Mouse (Mus musculus): ENCODE results near the gene Tmpo. TPM values are rescaled to one million over a fixed set of nuclear protein-coding genes. Genes with fewer than 3 reads are reported as not detected.

The Tmpo gene
- polyA plus RNA-seq (2012), result 272 and 385 TPM in 2 replicates

DNA sequence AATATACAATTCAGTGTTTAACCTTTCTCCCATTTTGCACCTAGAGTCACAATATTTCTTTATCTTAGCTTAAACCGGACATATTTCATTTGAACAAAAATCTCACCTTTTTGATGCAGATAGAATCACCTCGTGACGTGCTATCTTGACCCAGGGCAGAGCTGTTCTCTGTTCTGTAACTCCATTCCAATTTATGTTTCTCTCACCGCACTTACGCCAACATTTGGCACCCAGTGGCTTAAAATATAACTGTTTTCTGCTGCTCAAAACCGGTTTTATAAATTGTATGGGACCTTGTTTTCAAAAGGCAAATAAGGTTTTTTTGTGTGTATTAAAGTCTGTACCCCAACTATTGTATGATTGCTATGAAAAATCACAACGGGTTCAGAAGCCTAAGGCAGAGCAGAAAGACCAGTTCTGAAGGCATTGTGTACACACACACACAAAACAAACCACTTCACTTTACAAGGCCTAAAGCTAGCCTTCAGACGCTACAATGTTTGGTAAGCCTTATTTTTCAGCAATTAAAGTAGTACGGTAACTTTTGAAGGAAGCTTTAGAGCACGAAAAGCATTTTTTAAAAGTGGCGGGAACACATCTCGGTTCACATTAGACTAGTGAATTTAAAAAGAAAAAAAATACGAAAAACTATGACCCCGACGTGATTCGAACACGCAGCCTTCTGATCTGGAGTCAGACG is at the start of gene Tmpo:
Gene Tmpo, minus strand, starts transcription at position 555 of the 700 bp plus-strand sequence.
- TF ChIP-seq GATA1 (IDR thresholded peaks at IDR 0.05; ENCODE audit: low read length), result no peak

DNA sequence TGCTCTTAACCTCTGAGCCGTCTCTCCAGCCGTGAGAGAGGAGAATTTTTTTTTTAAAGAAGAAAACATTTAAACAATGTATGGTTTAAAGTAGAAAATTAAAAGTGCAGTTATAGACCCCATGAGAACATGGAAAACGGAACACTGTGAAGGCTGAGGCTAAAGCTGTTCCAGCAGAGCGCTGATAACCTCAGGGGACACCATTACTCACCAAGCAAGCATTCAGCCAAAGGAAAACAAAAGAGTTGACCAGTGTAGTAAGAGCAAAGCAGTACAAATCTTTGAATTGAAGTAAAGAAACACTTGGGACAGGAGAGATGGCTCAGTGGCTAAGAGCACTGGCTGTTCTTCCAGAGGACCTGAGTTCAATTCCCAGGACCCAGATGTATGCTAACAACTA is 49.3 kb upstream of the Tmpo start:
- no peak for TF ChIP-seq GATA1 (IDR thresholded peaks at IDR 0.05; ENCODE audit: low read length)

DNA sequence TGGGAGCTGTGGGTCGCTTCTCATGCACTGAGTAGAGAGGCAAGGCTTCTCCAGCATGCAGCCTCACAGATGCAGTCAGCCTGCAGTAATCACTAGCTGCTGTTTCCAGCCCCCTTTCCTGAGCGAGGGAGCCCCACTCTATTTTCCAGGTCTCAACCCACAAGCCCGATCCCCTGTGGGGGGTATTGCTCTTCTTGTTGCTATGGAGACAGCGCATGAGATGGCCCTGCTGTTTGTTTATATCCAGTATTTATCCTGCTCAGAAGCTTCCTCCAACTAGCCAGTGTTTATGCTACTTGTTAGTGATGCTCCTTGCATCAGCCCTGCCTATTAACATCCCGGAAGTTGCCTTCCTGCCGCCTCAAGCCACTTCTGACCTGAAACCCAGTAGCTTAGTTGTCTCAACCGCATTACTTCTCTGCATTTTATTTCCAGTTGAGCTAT is 48.4 kb upstream of the Tmpo start:
- no peak for TF ChIP-seq GATA1 (IDR thresholded peaks at IDR 0.05; ENCODE audit: low read length)

DNA sequence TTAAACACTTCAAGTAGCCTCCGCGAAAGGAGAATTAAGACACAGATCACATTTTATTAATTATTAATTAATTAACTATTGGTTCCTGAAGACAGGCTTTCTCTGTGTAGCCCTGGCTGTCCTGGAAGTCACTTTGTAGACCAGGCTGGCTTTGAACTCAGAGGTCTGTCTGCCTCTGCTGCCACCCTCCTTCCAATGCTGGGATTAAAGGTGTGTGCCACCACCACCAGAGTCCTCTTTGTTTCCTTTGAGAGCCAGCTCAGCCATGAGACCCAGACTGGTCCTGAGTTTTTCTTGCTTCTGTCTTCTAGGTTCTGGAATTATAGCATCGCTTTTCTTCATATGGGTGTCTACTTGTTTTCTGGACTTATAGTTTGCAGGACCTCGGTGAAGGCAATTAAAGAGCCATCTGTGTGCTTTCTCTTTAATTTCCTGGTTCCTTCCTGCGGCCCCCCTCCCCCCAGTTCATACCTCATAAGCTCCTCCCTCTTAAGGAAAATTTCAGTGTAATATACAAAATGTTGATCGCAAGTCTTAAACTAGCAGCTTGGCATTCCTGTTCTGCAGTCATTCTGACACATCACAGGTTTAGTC is 47.9 kb upstream of the Tmpo start:
- no peak for TF ChIP-seq GATA1 (IDR thresholded peaks at IDR 0.05; ENCODE audit: low read length)

DNA sequence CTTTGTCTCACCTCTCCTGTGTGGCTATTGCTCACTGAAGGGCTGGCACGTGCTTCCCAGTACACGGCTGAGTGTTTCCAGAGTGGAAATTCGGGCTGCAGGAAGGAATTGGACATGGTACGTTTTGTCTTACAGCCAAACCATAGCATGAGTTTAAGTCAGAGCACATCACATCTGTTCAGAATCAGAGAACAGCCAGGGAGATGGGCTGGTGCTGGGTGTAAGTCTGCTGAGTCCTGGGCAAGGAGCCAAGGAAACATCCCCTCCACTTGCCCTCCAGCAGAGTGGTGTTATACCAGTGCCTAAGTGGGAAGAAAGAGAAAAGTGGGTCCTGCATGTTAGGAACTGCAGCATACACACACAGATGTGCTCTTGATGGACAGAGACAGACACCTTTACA is 45.9 kb upstream of the Tmpo start:
- no peak for TF ChIP-seq GATA1 (IDR thresholded peaks at IDR 0.05; ENCODE audit: low read length)

DNA sequence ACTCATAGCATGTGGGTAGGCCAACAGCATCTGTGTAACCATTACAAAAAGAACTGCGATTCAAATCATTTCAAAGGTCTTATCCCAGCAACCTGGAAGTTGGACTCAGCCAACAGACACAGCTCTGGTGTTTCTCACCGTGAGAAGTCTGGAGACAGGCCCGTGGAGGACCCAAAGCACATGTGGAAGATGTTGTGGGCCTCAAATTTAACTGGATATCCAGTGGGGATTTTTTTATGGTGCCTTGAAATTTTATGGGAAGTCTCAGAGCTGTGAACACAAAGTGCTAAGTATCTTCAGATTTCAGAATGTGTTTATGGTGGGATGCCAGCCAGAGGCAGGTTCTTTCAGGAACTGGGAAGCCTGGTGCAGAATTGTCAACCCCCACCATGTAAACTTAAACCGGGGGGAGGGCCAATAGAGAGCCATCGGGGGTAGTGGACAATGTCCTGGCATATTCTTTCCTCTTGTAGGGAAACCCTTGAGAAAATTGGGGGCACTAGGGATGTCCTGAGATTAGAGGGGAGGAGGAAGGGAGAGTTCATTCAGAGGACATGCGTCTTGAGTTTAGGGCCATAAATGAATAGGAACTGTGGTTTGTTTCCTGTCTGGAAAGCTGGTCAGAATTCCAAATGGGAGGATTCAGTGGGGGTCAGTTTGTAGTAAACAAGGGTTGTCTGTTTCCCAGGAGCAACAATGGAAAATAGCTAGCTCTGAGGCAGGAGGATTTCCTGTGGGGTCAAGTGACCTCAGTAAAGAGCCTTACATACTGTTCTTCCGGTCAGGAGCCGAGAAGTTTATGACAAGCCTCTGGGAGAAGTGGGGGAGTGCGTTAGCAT is 41.5 kb upstream of the Tmpo start:
- TF ChIP-seq GATA1 (IDR thresholded peaks at IDR 0.05; ENCODE audit: low read length), result no peak

DNA sequence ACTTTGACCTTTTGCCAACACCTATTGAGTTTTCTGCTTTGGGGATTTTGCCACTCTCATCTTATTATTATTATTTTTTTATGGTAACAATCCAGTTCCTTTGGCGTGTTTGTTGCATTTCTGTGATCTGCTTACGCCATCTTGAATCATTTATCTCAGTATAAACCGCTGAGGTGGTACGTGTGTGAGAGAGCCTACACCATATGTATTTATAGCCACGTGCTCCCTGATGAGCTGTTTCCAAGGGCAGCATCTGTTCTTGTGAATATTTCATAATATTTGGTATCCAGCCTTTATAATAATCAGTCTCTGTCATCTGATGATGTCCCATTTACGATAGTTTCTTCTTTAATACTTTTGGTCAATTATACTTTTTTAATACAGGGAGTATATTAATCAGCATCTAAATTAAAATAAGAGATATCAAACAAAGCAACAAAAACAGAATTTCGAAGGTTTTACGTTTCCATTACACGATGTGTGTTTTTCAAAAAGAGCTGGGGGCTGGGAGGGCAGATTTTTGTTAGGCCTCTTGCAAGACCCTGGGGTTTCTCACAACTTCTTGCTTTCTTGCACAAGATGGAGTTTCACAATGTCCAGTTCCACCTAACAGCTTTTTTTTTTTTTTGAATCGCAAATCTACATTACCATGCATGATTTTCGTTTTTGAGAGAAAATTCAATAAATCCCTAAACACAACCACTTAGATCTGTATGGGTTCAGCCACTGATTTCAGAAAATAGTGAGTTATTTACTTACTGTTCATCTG is 28.0 kb upstream of the Tmpo start:
- no peak for TF ChIP-seq GATA1 (IDR thresholded peaks at IDR 0.05; ENCODE audit: low read length)

DNA sequence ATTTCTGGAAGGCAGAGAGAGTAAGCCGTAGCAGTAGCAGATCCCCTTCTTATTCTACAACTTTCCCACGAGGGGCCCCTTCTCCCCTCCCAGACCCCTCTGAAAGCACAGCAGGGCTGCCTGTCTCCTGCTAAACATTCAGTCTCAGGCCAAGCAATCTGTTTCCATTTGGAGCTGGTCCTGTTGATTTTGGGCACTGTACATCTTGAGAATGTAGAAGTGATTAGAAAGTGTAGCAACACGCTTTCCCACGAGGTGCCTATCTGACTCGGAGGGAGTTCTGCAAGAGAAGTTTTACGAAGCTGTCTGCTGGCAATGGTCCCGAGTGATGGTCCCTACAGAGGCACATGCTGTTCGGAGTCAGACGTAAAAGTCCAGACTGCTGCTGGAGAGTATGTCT is 27.3 kb upstream of the Tmpo start:
- TF ChIP-seq GATA1 (IDR thresholded peaks at IDR 0.05; ENCODE audit: low read length), result no peak

DNA sequence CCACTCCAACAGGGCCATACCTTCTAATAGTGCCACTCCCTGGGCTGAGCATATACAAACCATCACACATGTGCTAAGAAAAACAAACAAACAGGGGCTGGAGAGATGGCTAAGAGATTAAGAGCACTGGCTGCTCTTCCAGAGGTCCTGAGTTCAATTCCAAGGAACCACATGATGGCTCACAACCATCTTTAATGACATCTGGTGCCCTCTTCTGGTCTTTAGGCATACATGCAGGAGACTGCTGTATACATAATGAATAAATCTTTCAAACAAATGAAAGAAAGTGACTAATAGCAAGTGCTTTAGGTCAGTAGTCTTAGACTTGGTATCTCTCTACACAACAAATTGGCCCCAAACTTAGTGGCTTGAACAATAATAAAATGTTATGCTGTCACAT is 26.2 kb upstream of the Tmpo start:
- no peak for TF ChIP-seq GATA1 (IDR thresholded peaks at IDR 0.05; ENCODE audit: low read length)

DNA sequence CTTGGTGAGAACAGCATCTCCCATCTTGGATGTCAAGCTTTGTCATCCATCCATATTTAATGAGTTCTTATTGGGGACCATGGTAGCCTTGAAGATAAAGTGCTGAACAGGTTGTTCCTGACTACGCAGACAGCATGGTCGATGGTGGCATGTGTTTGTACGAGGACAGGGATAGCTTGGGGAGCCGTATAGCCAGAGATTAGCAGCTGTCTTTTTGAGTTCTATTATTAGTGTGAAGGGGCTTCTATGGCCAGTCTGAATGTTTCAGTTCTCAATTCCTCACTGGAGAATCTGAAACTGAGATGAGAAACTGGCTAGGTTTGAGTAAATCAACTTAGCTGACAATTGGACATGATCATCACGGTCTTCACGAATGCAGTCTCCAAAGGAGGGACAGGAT is 24.5 kb upstream of the Tmpo start:
- no peak for TF ChIP-seq GATA1 (IDR thresholded peaks at IDR 0.05; ENCODE audit: low read length)

DNA sequence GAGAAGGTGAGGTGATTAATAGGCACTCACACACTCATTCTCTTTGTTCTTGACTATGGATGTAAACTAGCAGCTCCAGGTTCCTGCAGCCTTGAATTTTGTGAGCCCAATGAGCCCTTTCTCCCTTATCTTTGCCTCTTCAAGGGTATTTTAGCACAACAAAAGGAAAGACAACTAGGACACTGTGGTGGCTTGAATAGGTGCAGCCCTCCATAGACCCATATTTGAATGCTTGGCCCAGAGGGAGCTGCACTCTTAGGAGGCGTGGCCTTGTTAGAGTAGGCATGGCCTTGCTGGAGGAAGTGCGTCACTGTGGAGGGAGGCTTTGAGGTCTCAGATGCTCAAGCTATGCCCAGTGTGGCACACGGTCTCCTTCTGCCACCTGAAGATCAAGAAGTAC is 19.5 kb upstream of the Tmpo start:
- TF ChIP-seq GATA1 (IDR thresholded peaks at IDR 0.05; ENCODE audit: low read length), result no peak

DNA sequence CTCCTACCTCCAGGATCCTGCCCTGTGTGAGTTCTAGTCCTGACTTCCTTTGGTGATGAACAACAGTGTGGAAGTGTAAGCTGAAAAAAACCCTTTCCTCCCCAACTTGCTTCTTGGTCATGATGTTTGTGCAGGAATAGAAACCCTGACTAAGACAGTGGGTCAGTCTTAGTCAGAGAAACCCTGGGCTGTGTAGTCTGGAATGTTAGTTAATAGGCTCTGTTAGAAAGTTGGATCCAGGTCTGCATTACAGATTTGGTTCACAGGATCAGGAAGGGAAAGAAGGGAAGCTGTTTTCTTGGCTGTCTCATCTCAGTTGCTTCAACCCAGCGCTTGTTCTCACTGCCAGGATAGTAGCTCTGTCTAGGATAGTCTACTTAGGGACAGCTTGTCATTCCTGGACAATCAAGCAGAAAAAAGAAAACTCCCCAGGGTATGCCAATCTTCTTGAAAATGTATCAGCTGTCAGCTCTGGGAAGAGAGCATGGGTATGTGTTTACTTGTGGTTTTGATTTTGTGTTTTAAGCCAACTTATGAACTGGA is 18.2 kb upstream of the Tmpo start:
- TF ChIP-seq GATA1 (IDR thresholded peaks at IDR 0.05; ENCODE audit: low read length), result no peak

DNA sequence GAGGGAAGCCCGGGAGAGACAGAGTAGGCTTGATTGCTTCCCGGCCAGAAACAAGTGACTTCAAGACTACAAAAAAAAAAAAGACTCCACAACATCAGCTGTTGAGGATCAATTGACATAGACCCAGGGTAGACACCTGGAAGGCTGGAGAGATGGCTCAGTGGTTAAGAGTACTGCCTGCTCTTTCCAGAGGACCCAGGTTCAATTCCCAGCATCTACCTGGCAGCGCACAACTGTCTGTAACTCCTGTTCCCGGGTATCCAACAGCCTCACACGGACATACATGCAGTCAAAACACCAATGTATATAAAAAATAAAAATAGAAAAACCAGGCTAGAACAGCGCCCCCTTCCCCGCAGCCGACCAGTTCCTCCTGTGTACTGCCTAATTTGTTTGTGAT is 16.6 kb upstream of the Tmpo start:
- no peak for TF ChIP-seq GATA1 (IDR thresholded peaks at IDR 0.05; ENCODE audit: low read length)

DNA sequence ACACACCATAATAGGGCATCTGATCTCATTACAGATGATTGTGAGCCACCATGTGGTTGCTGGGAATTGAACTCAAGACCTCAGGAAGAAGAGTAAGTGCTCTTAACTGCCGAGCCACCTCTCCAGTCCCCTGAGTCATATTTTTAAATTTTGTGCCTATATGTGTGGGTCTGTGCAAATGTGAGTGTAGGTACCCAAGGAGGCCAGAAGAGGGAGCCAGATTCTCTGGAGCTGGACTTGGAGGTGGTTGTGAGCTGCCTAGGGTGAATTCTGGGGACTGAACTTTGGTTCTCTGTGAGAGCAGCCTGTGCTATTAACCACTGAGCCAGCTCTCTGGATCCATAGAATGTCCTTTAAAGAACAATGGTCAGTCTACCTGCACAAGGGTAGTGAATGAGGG is 15.7 kb upstream of the Tmpo start:
- no peak for TF ChIP-seq GATA1 (IDR thresholded peaks at IDR 0.05; ENCODE audit: low read length)

DNA sequence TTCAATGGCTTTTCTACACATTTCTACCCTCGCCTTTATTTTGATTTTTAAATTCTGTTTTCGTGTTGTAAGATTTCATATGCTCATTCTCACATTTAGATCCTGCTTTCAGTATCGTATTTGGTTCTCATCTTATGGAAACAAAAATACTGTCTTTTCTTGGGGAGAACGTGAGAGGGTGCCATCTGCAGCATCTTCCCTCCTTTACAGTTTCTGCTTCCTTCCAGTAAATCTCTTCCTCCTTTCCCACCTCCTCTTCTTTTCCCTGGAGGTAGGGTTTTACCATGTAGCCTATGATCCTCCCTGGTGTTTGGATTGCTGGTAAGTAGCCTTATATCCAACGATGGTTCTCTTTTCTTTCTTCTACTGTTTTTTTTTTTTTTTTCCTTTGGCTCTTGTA is 14.6 kb upstream of the Tmpo start:
- no peak for TF ChIP-seq GATA1 (IDR thresholded peaks at IDR 0.05; ENCODE audit: low read length)

Measured in G1E-ER4 (cell line).